Mouse (Mus musculus) heart, adult 11 months (tissue): Measurements from ENCODE around the gene Bola1.
A peak's percentile ranks its signal among the peaks of the same experiment; 100 is the strongest.
"Not testable (repeated sequence)": the region's sequence is repeated elsewhere in the genome, so short reads cannot be mapped to it uniquely, and the experiment has no call there.

Source experiments
- DNase-seq: peaks from one replicate; pipeline ENCODE4 v3.0.0; 2022

The Bola1 gene

GRCm38 (mm10) chr3:96222774-96223173 is 3.3 kb upstream of the Bola1 start:
- DNase-seq, result peak; percentile 92

DNA sequence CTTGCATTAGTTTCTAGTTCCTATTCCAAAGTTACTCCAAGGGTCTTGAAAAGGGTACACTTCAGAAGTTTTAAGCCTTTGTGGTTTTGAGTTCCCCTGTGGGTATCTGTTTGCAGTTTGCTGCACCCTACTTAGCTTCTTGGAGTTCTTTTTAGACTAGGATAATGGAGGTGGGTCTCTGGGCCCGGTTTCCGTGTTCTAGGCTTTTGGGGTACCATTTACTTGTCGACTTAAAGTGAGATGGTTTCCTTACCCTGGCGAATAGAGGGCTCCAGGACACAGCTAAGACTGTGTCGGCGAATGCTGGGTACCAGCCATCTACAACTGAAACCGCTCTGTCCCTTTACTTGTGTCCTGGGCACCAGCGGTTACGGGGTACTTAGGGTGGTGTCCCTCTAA is 2.1 kb upstream of the Bola1 start:
- peak; percentile 91 for DNase-seq

DNA sequence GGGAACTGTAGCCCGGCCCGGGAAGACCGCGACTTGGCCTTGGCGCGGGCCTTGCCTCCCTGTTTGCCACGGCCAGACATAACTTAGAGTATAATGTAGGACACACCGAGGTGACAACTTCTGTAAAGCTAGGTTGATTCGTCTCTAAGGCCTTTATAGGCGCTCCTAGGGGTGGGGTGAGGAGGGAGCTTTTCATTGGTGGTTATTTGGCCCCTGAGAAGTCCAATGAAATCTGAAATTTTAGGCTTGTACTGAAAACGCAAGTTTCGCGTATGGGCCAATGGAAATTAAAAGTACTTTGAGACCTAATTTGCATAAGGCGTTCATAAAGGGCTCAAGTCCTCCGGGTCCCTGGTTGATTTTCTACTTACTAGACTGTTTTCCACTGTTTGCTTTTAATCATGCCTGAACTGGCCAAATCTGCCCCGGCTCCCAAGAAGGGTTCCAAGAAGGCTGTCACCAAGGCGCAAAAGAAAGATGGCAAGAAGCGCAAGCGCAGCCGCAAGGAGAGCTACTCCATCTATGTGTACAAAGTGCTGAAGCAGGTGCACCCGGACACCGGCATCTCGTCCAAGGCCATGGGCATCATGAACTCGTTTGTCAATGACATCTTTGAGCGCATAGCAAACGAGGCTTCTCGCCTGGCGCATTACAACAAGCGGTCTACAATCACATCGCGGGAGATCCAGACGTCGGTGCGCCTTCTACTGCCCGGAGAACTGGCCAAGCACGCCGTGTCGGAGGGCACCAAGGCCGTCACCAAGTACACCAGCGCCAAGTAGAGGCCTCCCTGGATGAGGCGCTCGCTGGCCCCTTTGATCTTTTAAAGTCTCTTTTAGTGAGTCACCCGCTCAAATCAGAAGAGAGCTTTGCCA is 1.5 kb upstream of the Bola1 start, which contains the start of the genes Hist2h2ac and Hist2h2be:
TSS of gene Hist2h2ac (minus strand) at position 116 of the 875 bp plus-strand sequence.
TSS of gene Hist2h2be (plus strand) at position 355 of the 875 bp plus-strand sequence.
- peak; percentile 99 for DNase-seq

GRCm38 (mm10) chr3:96220131-96220764 is 739 bp upstream of the Bola1 start:
- not testable (repeated sequence) for DNase-seq

DNA sequence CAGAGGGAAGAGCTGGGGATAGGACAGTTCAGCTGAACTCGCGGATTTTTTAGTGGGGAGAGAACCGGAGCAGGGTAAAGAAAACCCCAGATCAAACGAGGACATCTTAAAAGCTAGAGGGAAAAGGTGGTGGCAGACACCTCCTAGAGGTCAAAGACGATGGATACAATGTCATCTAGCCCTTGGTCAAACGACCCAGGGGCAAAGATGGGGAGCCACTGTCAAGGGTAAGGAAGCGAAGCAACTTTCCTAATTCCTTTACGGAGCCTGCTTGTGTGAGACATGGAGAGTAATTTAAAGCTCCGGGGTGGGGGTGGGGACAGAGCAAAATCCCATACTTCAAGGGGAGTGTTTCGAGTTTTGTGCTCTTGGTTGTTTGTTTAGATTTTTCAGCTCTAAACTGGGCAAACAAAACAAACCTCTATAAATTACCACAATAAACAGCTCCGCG is 293 bp downstream of the Bola1 start:
- peak; percentile 94 for DNase-seq

DNA sequence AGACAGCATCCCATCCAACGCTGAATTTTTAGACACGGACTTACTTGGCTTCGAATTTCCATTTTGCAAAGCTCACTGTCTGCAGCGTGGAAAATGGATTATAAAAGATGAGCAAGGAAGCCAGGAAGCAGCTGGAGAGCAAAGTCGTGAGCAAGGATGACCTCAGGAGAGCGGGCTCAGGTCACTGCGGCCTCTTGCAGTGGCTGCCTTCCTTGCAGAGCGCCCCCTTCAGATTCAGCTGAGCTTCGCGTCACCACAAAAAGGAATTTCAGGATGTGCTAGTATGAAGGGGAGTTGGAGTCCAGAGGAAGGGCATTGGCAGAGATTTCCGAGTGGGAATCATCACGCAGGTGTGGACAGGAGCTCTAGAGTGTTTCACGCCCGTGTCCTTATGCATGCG is 10.3 kb downstream of the Bola1 start:
- no peak for DNase-seq

- no peak for DNase-seq
Observed at GRCm38 (mm10) chr3:96207819-96208218, 11.7 kb downstream of the Bola1 start.

- no peak for DNase-seq
Observed at GRCm38 (mm10) chr3:96199731-96200130, 19.8 kb downstream of the Bola1 start.

DNA sequence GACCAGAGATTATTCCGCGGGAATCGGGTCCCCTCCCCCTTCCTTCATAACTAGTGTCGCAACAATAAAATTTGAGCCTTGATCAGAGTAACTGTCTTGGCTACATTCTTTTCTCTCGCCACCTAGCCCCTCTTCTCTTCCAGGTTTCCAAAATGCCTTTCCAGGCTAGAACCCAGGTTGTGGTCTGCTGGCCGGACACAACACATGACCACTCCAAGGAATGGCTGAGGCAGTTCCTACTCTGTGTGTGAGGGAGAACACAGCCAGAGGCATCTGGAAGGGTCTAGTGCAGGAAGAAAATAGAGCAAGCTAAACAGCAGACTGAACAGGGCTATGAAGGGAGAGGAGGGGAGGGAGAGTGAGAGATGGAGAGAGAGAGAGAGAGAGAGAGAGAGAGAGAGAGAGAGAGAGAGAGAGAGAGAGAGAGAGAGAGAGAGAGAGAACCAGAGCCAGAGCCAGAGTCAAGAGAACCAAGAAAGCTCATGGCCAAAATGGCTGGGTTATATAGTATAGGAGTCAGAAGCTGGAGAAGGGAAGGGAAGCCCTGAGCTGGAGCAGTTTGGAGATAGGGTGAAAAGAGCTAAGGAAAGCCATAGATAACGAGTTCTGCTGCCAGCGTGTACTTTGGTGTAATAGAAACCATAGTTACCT is 20.8 kb downstream of the Bola1 start:
- DNase-seq, result not testable (repeated sequence)

DNA sequence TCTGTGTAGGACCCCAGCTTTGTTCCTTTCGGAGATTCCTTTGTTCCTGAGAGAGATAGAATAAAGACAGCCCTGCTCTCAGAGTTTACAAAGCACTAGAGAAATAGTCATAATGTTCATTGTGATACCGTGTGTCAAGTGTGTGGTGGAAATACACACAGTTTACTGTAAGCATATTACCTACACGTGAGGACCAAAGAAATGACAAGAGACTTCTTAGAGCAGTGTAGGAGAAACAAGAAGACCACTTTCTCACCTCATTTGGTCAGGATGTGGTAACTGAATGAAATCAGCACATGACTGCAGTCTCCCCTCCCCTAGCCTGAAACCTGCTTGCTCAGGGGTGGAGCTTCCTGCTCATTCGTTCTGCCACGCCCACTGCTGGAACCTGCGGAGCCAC is 21.3 kb downstream of the Bola1 start:
- DNase-seq, result no peak

DNA sequence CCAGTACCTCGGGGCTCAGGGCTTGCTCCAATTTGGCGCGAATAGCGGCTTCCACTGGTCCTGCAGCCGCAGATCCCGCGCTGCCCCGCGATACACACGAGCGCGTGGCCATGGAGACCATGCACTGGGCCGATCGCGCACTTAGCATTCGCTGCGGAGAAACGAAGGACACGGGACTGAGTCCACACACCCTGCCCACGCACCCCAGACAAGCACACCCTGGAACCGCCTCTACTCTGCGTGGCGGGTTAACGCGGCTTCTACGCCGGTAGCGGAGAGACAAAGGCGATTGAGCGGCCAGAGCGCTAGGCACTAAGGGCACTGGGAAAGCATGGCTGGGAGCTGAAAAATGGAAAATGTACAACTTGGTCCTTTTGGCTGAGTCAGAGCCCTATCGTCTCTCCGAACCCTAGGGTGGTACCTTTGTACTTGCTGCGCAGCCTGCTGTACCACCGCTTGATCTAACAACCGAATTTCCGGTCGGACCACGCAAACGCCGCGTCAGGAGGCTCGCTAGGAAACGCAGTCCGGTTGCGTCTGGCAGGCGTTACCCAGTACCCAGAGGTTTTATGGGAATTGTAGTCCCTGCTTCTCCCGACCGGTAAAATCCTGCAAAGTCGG is 22.3 kb downstream of the Bola1 start:
- peak; percentile 99 for DNase-seq

GRCm38 (mm10) chr3:96196437-96197128 is 22.9 kb downstream of the Bola1 start:
- DNase-seq, result no peak

DNA sequence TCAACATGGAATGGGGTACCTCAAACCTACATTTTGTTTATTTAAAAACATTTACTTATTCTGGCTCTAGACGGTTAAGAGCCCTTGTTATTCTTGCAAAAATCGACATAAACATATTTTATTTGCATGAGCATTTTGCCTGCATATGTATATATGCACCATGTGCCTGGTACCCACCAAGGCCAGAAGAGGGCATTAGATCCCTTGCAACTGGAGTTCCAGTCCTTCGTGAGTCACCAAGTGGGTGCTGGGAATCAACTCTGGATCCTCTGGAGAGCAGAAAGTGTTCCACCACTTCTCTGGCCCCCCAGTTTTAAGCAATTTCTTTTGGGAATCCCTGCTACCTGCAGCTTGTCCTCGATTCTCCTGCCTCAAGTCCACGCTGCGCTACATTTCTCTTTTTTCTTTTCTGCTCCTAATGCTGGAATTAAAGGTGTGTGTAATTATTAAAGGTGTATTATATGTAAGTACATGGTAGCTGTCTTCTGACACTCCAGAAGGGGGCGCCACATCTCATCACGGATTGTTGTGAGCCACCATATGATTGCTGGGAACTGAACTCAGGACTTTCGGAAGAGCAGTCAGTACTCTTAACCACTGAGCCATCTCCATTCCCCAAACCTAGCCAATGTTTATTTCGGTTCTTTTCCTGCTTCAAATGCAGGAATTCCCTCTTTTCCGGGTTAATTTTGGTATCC is 23.7 kb downstream of the Bola1 start:
- DNase-seq, result no peak

DNA sequence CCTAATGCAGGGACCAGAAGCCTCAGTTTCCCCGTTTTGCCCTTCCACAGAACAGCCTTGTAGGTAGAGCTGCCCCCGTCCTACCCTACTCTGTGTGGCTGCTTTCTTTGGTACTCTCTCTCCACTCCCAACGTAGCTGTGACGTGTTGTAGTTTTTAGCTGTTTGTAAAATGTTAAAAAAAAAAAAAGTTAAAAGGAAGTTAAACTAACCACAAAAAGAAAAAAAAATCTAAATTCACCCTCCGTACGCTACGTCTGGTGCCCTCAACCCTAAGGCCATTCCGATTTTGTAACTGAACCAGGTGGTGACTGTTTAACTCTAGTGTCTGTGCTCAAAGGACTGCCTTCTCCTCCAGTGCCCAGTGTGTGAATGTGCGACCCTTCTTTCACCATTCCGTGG is 24.5 kb downstream of the Bola1 start:
- no peak for DNase-seq

- no peak for DNase-seq
Observed at GRCm38 (mm10) chr3:96192977-96193376, 26.5 kb downstream of the Bola1 start.

GRCm38 (mm10) chr3:96182382-96182776 is 37.1 kb downstream of the Bola1 start:
- no peak for DNase-seq

- DNase-seq, result no peak
Observed at GRCm38 (mm10) chr3:96181510-96182381, 37.8 kb downstream of the Bola1 start.

GRCm38 (mm10) chr3:96180727-96181477 is 38.6 kb downstream of the Bola1 start, which contains the start of gene Sv2a:
Gene Sv2a (plus strand): TSS chr3:96181151.
- DNase-seq, result peak; percentile 95

DNA sequence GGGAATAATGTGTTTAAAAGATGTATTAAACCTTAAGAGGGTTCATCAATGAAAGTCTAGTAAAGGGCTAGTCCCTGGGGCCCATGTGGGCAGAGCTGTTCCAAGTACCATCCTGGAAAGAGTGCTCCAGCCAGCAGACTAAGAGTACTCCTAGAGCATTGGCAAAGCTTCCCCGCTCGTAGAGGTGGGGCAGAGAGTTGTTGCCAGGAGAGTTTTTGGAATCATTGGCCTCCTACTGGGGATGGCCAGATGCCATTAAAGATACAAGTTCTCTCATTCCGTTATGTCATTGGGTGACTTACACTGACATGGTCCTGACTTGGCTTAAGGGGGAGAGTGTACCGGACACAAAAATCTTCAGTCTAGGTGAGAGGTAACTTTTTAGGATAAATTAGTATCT is 40.0 kb downstream of the Bola1 start:
- peak; percentile 96 for DNase-seq

DNA sequence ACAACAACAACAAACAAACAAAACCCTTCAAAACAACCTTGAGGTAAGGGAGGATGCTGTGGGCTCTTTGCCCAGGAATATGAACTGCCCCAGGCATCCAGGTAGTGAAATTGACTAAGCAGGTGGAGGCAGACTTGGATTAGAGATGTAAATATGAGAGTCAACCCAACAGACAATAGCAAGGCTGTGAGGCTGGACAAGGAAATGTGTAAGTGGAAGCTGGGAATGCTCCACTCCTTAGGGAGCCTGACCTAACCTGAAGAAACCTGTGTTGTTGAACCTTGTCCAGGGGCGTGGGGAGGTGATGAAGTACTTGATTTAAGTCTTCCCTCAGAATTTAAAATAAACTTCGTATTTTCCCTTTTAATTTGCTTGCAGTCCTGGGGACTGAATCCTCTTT is 40.6 kb downstream of the Bola1 start:
- DNase-seq, result no peak
